27 mouse cellular contexts compared by ENCODE assay signal in genomic region chr1:189639581-189639980, GRCm38 (mm10). TPM values are rescaled to one million over a fixed set of nuclear protein-coding genes. Genes with fewer than 3 reads are reported as not detected.
A peak's percentile ranks its signal among the peaks of the same experiment; 100 is the strongest.
DNase-seq lines count a peak whose midpoint lies in the region; ATAC-seq and TF ChIP-seq lines count a peak whose summit lies in the region.
"Had no signal": no experiment of that assay in that cellular context is flagged by ENCODE, and none has a peak within 500 bp of the region (broad histone marks: within the 10 kb centered on the region; RNA-seq: fewer than 3 reads in every experiment).

No protein-coding gene starts in this region.

- DNase-seq in liver (peak; percentile 10), MEL (ENCODE audit: low read depth, low spot score) (no peak), R1 (ENCODE audit: low read depth, low spot score) (peak; percentile 18)
- no peak for DNase-seq in liver, postnatal 0 days
- DNase-seq in Muller cell, postnatal 12 days (ENCODE audit: inconsistent ontology term), result no peak
- DNase-seq in hindbrain, embryonic 14.5 days (ENCODE audit: low spot score), result no peak
- no peak for DNase-seq in kidney, postnatal 4 days
- DNase-seq: adrenal gland, adult 2 months; adrenal gland, postnatal 14 days; cerebellum, adult 11-12 months; cerebellum, adult 8-10 months; cerebellum, postnatal 10 days; gastrocnemius, adult 2 months; gastrocnemius, postnatal 14 days; heart, adult 18-20 months; heart, postnatal 10 days; heart, postnatal 36 days had no signal

- H3K4me2 ChIP-seq in liver, postnatal 0 days (ENCODE audit: low read depth, low read length), result no peak overlapping the region
- H3K4me2 ChIP-seq in hindbrain, embryonic 14.5 days (replicated peaks), result no peak overlapping the region
- H3K4me2 ChIP-seq: embryonic facial prominence, embryonic 12.5 days; embryonic facial prominence, embryonic 15.5 days; forebrain, embryonic 12.5 days; forebrain, embryonic 15.5 days; heart, embryonic 12.5 days; heart, embryonic 15.5 days; hindbrain, embryonic 15.5 days had no signal

- H3K79me2 ChIP-seq in MEL (ENCODE audit: control insufficient read depth, insufficient read depth, low read length, poor library complexity), result no peaks in the 10 kb centered on the region

- no peak for ATAC-seq in liver, postnatal 0 days
- 0 out of 2 replicates have a peak, but pooled peaks have one; percentile 39 for ATAC-seq in erythroid progenitor cell, adult 5-6 weeks (replicated peaks; ENCODE audit: low FRiP score, poor library complexity, severe bottlenecking)
- ATAC-seq in hindbrain, embryonic 14.5 days (ENCODE audit: low FRiP score), result no peak
- ATAC-seq: CD4-positive, CD25-positive, alpha-beta regulatory T cell, adult 4 months; forebrain, embryonic 15.5 days; Patski had no signal

- H3K27me3 ChIP-seq in liver, postnatal 0 days (ENCODE audit: insufficient read depth, low read length), result no peaks in the 10 kb centered on the region
- no peaks in the 10 kb centered on the region for H3K27me3 ChIP-seq in MEL (ENCODE audit: control insufficient read depth in 1 of 2, insufficient read depth in 2 of 2, low read length in 2 of 2)
- no peaks in the 10 kb centered on the region for H3K27me3 ChIP-seq in hindbrain, embryonic 14.5 days (ENCODE audit: control insufficient read depth, insufficient read depth, low read length)
- H3K27me3 ChIP-seq: embryonic facial prominence, embryonic 12.5 days; embryonic facial prominence, embryonic 15.5 days; forebrain, embryonic 12.5 days; forebrain, embryonic 15.5 days; heart, embryonic 12.5 days; heart, embryonic 15.5 days; hindbrain, embryonic 15.5 days; Patski had no signal

- no peaks in the 10 kb centered on the region for H3K9me3 ChIP-seq in liver, postnatal 0 days (ENCODE audit: low read length)
- no peaks in the 10 kb centered on the region for H3K9me3 ChIP-seq in MEL (replicated peaks; ENCODE audit: insufficient read depth, low read length)
- H3K9me3 ChIP-seq in hindbrain, embryonic 14.5 days (ENCODE audit: control insufficient read depth, low read length), result no peaks in the 10 kb centered on the region
- H3K9me3 ChIP-seq: embryonic facial prominence, embryonic 12.5 days; embryonic facial prominence, embryonic 15.5 days; forebrain, embryonic 12.5 days; forebrain, embryonic 15.5 days; heart, embryonic 12.5 days; heart, embryonic 15.5 days; hindbrain, embryonic 15.5 days had no signal

- peaks cover 32% of the 10 kb centered on the region for H3K36me3 ChIP-seq in liver, postnatal 0 days (replicated peaks; ENCODE audit: insufficient read depth, low read length)
- peaks cover 0 to 16% of the 10 kb centered on the region in 2 experiments; a peak in 2 of 4 replicates for H3K36me3 ChIP-seq in MEL (ENCODE audit: control insufficient read depth in 1 of 2, insufficient read depth in 2 of 2, low read length in 2 of 2)
- no peaks in the 10 kb centered on the region for H3K36me3 ChIP-seq in hindbrain, embryonic 14.5 days (replicated peaks; ENCODE audit: control insufficient read depth, insufficient read depth)
- H3K36me3 ChIP-seq: forebrain, embryonic 15.5 days; hindbrain, embryonic 15.5 days had no signal

- TF ChIP-seq CTCF in liver, postnatal 0 days (IDR thresholded peaks at IDR 0.05; ENCODE audit: low read depth), result no peak
- no peak for TF ChIP-seq CTCF in MEL (IDR thresholded peaks at IDR 0.05 in 2 of 3, conservative IDR thresholded peaks at IDR 0.05 in 1 of 3; ENCODE audit: control insufficient read depth in 1 of 3, insufficient read depth in 1 of 3, low read depth in 2 of 3, low read length in 3 of 3, poor library complexity in 1 of 3, severe bottlenecking in 1 of 3)

- 83% methylated on average over 6 of the region's 6 CpGs for WGBS in liver, postnatal 0 days (ENCODE audit: insufficient replicate concordance)
- 75% methylated on average over 6 of the region's 6 CpGs for WGBS in hindbrain, embryonic 14.5 days

- H3K9ac ChIP-seq in liver, postnatal 0 days (replicated peaks), result no peak overlapping the region
- no peak overlapping the region for H3K9ac ChIP-seq in MEL (ENCODE audit: control insufficient read depth, low read depth, low read length, poor library complexity, severe bottlenecking)
- H3K9ac ChIP-seq in hindbrain, embryonic 14.5 days, result no peak overlapping the region
- H3K9ac ChIP-seq: embryonic facial prominence, embryonic 12.5 days; embryonic facial prominence, embryonic 15.5 days; forebrain, embryonic 12.5 days; forebrain, embryonic 15.5 days; heart, embryonic 12.5 days; heart, embryonic 15.5 days; hindbrain, embryonic 15.5 days had no signal

- TF ChIP-seq POLR2A in MEL (IDR thresholded peaks at IDR 0.05; ENCODE audit: control insufficient read depth in 1 of 2, insufficient read depth in 1 of 2, low read depth in 1 of 2, low read length in 2 of 2, poor library complexity in 1 of 2), result no peak

- no peaks in the 10 kb centered on the region for H3K4me1 ChIP-seq in liver, postnatal 0 days (ENCODE audit: insufficient read depth)
- no peaks in the 10 kb centered on the region for H3K4me1 ChIP-seq in MEL (ENCODE audit: control insufficient read depth in 1 of 2, insufficient read depth in 2 of 2, low read length in 2 of 2)
- H3K4me1 ChIP-seq in hindbrain, embryonic 14.5 days (replicated peaks; ENCODE audit: control insufficient read depth, insufficient read depth, low read length), result no peaks in the 10 kb centered on the region
- H3K4me1 ChIP-seq: embryonic facial prominence, embryonic 12.5 days; embryonic facial prominence, embryonic 15.5 days; forebrain, embryonic 12.5 days; heart, embryonic 12.5 days; heart, embryonic 15.5 days had no signal

- TF ChIP-seq EP300 in liver, postnatal 0 days (IDR thresholded peaks at IDR 0.05; ENCODE audit: low read depth), result no peak
- TF ChIP-seq EP300 in MEL (IDR thresholded peaks at IDR 0.05; ENCODE audit: low read depth in 1 of 2, low read length in 2 of 2), result no peak

- no peak overlapping the region for H3K27ac ChIP-seq in liver, postnatal 0 days (ENCODE audit: low read depth)
- no peak overlapping the region for H3K27ac ChIP-seq in MEL (ENCODE audit: control insufficient read depth, low read depth, low read length)
- no peak overlapping the region for H3K27ac ChIP-seq in hindbrain, embryonic 14.5 days
- H3K27ac ChIP-seq: embryonic facial prominence, embryonic 12.5 days; embryonic facial prominence, embryonic 15.5 days; forebrain, embryonic 12.5 days; forebrain, embryonic 15.5 days; gastrocnemius, adult 2 months; heart, embryonic 15.5 days; hindbrain, embryonic 15.5 days had no signal

- no peak for TF ChIP-seq RAD21 in MEL (IDR thresholded peaks at IDR 0.05; ENCODE audit: low read depth, low read length)

- no peak overlapping the region for H3K4me3 ChIP-seq in liver, postnatal 0 days (ENCODE audit: low read depth, low read length)
- H3K4me3 ChIP-seq in MEL (ENCODE audit: control insufficient read depth in 1 of 2, insufficient read depth in 1 of 2, low read depth in 2 of 2, low read length in 2 of 2), result no peak overlapping the region
- H3K4me3 ChIP-seq in hindbrain, embryonic 14.5 days (replicated peaks; ENCODE audit: low read length), result no peak overlapping the region
- H3K4me3 ChIP-seq: embryonic facial prominence, embryonic 12.5 days; embryonic facial prominence, embryonic 15.5 days; forebrain, embryonic 12.5 days; forebrain, embryonic 15.5 days; gastrocnemius, adult 2 months; heart, embryonic 12.5 days; heart, embryonic 15.5 days; hindbrain, embryonic 15.5 days had no signal

TF ChIP-seq in MEL, 35 proteins besides CTCF, POLR2A, EP300 and RAD21:
- TF ChIP-seq POLR2AphosphoS2 (IDR thresholded peaks at IDR 0.05; ENCODE audit: low read length), result 0 out of 2 replicates have a peak, but pooled peaks have one; percentile 25
- TF ChIP-seq CHD1 (IDR thresholded peaks at IDR 0.05; ENCODE audit: low read depth, low read length), result no peak

RNA-seq across cellular contexts. Expression of gene Cenpf, which starts 48.3 kb away (rescaled TPM):
- polyA plus RNA-seq in liver, postnatal 0 days (2015; fragmentation: Nextera tagmentation; extraction: Ambion mirVana), result 30.7 and 35.0 TPM in 2 replicates
- total RNA-seq in MEL (2012; rRNA removed), result 16.6 and 25.2 TPM in 2 replicates
- polyA plus RNA-seq in MEL (2012; ENCODE audit: insufficient read depth in 1 of 2, insufficient read length in 2 of 2, low read depth in 1 of 2, low replicate concordance in 2 of 2, missing spikeins in 1 of 2), result 10 to 100 TPM; 34.5 to 63.2 TPM
- total RNA-seq in erythroid progenitor cell, adult 5-6 weeks (2015; ENCODE audit: low replicate concordance), result 411 and 449 TPM in 2 replicates
- total RNA-seq in erythroid progenitor cell, adult 5-6 weeks (2017; ENCODE audit: low replicate concordance), result 652 and 695 TPM in 2 replicates
- 13.8 and 17.6 TPM in 2 replicates for polyA plus RNA-seq in hindbrain, embryonic 14.5 days (2014; fragmentation: Nextera tagmentation; extraction: Ambion mirVana)

Comparison
In these comparisons a context has a peak if more than half of its experiments do, and no peak if none do; other contexts are left out.
1. DNase-seq: peak in liver (single experiment) and R1 (single experiment); none in liver, postnatal 0 days (single experiment), MEL (single experiment), Muller cell, postnatal 12 days (single experiment), hindbrain, embryonic 14.5 days (single experiment) and kidney, postnatal 4 days (0 of 2).